Mouse (Mus musculus): ENCODE results near the gene Timmdc1.

Gene Timmdc1

DNA sequence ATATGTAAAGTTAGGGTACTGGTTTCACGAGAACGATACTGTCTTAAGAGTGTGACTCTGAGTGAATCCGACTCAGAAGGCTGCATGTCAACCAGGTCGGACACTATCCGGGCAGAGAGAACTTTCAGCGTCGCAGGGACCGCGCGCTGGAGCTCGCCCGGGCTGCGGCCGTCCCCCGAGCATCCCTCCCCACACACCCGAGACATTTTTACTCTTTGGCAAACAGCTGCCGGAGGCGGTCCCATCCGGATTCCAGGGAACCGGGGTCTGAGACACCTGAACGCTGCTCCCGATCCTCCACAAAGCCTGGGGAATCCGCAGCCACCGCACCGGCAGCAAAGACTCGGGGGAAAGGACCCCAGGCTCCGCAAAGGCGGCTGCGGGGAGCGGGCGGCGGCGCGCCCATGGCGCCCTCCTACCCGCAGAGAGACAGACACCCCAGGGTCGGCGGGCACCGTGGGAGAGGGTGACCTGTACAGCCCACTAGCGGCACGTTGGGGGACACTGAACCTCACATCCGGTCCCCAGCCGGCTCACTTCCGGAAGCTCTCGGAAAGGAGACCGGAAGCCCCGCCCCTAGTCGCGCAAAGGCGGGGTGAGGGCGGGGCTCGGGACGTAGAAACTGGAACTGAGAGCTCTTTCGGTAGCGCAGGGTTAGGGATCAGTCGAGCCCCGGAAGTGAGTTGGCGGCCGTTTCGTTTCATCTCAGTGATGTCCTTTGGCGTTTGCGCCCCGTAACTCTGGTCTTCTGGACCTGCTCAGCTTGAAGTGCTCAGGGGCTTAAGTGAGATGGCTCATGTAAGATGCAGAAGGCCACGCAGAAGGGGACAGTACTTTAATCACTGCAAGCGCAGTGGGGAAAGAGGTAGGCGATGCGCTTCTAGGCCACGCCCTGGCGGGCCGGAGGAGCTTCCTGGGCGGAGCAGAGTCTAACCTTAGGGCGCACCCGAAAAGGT is at the start of gene Timmdc1:
TSS of gene Timmdc1 (minus strand) at position 535 of the 956 bp plus-strand sequence.
- peak; percentile 97 for DNase-seq

DNA sequence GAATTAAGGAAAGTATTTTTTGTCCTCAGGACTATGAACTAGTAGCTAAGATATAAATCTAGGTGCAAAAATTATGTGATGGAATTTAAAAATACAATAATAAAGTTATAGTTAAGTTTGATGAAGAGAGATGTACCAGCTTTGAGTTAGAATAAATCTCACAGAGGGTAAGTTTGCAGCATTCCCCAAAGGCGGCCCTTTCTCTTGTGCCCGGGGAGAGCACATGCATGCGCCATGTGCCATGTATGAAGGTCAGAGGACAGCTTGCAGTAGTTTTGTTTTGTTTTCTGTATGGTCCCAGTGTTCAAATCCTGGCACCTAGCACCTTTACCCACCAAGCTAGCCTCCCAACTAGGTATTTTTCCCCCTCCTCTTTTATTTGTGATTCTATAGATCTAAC is 49.0 kb upstream of the Timmdc1 start:
- DNase-seq: no peak

DNA sequence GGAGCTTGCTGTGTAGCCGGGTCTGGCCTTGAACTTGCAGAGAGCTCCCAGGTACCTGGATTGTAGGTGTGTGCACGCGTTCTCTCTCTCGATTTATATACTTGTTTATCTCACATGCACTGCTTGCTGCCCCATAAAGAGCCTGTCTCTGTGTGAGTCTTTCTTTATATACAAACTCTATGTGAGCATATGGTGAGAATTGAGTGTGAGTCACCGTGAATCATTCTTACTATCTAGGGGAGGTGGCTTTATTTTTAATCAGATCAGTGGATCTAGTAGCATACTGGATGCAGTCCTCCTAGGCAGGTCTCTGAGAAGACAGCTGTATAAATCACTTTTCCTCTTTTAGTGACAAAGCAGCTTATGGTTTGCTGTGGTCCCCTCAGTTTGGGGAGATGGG is 45.7 kb upstream of the Timmdc1 start:
- no peak for DNase-seq

DNA sequence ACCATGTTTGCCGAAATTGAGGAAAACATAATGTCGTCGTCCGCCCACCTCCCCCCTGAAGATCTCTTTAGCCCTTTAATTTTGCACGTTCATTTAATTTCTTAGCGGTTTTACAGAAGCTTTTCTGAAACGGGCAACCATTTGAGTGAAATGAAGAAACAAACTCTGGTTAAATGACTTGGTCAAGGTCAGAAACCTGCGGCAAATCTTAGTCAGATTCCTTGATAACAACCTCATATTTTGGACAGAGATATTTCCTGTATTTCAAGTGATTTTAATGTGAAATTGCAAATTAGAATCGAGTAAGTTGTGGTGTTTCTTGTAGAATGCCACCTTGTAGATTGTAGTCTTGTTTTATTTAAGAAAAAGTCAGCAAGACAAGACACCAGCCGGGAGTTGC is 41.1 kb upstream of the Timmdc1 start:
- DNase-seq: no peak

DNA sequence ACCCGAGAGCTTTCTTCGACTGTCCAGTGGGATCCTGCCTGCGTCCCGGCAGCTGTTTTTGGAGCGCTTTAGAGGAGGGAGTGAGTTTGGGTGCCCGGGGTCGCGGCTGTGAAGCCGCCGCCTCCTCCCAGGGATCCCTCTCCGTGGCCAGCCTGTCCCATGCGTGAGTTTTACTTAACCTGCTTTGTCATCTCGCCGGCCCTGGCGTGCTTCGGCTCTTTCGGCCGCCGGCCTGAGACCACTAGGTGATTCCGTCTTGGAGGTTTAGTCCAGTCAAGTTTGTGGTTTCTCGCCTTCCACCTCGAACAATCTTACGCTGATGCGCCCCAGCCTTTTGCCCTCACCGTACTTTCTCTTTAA is 40.5 kb upstream of the Timmdc1 start:
- DNase-seq: no peak

DNA sequence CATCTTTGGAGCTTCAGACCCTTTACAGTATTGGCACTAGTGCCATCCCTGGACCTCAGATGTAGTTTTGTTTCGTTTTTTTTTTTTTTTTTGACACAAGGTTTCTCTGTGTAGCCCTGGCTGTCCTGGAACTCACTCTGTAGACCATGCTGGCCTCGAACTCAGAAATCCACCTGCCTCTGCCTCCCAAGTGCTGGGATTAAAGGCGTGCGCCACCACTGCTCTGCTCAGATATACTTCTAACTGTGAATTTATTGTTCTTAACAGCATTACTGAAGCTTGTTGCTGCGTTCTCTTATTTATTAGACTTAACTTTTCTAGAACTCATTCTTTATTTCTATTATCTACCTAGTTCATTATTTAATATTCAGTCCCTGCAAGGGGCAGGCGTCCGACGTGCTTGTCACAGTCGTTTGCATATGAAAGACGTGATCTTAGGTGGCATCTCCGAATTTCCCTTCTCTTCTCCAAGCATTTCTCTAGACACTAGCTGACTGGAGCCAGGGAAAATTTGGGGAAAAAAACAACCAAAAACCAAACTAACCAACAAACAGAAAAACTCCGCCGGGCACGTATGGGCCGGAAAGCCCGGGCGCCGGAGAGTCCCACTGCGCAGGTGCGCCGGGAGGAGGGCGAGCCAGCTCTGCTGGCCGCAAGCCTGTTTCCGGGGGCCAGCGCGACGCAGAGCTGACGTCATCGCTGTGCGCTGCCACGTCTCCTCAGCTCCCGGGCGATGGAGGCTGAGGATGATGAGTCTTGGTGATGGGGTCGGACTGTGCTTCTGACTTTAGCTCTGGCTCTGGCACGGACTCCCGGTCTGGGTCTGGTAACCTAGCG is 39.9 kb upstream of the Timmdc1 start:
- DNase-seq: peak; percentile 93

DNA sequence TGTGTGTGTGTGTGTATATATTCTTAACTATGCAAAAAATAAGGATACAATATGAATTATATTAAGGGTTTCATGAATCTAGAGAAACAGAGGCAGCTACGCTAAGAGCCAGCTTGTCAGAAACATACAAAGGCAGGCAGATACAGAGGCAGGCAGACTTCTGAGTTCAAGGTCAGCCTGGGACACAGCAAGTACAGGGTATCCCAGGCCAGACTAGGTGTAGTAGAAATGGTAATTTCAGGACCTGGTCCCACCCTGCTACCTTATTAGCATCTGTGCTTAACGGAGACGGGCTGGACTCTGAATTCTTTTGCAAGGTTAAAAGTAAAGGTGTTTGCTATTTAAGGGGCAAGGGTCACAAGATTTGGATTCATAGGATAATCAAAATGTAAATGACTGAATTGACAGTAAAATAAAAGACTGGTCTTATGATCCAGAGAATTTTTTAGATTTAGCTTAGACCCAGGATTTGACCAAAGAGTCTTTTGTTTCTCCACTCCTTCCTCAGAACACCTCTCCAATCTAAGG is 35.8 kb upstream of the Timmdc1 start, which contains the start of gene Tmem39a:
TSS of gene Tmem39a (plus strand) at position 478 of the 528 bp plus-strand sequence.
- no peak for DNase-seq

DNA sequence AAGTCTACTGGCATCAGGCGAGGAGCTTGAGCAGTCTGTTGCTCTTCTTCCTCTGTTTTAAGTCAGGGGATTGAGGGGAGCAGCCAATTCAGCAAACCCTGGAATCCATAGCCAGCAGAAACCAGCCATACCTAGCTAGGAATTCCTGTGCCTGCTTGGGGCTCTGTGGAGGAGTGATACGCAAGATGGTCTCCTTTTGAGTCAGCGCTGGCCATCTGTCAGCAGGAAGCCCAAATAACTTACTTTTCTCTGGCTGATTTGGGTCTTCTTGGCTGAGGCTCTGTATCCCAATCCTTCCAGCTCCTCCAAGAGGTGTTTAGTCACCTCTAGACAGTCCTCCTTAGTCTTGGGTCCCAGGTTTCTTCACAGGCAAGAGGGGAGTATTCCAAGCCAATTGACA is 33.5 kb upstream of the Timmdc1 start:
- DNase-seq: no peak

DNA sequence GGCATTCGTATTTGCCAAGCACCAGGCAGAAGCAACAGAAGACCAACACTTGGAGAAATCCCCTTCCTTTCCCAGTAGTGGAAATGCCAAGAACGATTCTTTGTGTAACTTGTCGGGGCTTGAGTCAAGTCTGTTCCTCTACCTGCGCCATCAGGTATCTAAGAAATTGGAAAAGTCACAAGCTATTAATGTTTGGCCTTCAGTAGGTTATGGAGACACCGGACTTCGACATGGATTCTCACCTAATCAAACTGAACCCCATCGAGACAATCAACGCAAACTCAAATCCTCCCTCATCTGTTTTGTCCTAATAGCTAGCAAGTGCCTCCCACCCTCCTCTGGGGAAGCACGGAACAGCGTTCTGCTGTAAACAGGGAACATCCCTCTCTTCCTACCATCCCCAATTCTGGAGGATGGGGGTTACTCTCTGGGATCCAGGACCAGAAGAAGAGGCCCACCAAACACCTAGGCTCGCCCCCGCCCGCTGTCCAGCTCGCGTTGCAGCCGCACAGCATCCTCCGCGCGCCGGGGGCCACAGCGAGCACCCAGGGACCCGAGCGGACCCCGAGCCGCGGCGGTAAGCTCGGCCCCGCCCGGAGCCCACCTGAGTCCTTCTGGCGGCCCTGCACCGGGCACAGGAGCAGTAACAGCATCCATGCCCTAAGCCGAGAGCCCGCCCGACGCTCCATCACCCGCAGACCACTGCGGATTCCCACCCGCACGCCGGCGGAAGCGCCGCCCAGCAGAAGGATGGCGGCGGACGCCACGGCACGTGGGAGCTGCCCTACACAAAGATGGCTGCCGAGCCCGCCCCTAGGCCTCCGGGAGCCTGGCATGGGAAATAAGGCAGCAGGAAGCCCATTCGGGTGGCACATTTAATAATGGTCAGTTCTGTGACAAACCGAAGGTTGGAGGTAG is 27.3 kb upstream of the Timmdc1 start, which contains the start of gene Poglut1:
TSS of gene Poglut1 (minus strand) at position 780 of the 918 bp plus-strand sequence.
- DNase-seq: peak; percentile 83

DNA sequence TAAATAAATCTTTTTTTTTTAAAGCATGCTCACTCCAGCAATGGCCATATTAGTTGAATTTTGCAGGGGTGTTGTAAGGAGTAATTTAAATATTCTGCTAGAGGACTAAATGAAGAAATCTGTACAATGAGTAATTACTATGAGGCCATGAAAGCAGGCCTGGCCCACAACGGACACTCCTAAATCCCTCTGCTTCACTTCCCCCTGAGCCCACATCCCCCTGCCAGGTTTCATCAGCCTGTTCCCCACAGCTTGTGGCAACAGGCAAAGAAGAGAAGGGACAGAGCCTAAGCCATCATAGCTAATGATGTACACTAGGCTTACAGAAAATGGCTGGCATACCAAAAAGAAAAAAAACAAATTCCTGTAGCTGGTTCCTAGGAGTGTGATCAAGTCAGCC is 25.5 kb upstream of the Timmdc1 start:
- DNase-seq: no peak

DNA sequence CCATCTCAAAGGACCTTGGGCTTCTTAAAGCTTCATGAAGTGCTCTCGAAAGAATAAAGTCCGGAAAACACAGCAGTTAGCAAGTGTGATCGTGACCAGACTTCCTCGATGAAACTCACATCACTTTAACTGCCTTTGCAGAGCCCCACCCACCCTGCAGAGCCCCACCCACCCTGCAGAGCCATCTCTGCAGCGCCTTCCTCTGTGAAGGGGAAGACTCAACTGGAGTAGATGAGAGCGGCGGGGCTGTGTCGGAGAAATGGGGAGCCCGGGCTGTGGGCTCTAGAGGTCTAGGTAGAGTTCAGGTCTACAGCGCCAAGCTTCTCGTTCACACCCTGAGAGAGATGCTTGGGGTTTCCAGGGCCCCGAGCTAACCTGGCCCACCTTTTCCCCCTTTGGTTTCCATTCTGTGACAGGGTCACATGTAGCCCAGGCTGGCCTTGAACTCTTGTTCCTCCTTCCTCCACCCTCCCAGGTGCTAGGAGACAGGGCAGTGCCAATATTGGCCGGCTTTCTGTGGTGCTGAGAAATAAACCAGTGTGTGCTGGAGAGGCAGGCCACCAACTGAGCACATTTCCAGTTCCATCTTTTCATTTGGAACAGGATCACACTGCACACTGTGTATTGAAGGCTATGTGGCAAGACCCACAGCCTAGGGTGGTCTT is 16.4 kb upstream of the Timmdc1 start:
- no peak for DNase-seq

DNA sequence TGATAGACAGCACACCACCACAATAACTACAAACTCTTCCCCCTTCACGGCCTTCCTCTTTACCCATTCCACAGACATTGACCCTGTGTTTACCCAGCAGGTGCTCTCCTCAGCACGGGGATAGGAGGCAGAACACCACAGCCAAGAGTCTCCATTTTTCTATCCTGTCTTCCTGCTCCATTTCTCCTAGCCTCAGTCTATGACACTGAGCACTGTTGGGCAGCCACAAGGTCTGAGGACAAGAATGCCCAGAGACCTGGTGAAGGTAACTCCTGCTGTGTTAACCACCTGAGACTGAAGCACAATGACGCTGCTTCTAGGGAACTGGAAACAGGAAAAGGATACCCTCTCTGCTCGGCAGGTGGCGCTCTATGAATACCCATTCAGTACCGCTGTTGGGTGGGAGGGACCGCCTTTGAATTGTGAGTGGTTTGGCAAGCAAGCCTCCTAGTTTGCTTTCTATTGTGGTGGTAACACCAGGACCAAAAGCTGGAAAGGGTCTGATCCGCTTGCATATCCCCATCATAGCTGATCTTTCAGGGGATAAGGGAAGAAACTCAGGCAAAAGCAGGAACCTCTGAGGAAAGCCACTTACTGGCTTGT is 14.2 kb upstream of the Timmdc1 start:
- peak; percentile 72 for DNase-seq

DNA sequence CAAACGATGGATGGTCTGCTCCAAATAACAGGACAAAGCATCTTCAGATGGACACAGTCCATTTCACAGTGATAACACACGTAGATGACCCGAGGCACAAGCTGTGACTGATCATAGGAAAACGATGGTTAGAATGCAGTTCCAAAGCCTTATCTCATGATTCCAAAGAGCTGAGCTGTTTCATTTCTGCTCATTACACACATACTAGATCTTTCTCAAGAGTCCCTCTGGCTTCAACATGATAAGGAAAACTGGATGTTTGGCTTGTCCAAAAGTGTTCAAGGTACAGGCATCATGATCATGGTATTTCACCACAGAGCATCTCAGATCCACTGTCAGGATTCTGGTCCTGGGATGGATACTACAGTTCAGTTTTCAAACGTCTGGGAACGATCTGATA is 3.8 kb upstream of the Timmdc1 start:
- DNase-seq: no peak

DNA sequence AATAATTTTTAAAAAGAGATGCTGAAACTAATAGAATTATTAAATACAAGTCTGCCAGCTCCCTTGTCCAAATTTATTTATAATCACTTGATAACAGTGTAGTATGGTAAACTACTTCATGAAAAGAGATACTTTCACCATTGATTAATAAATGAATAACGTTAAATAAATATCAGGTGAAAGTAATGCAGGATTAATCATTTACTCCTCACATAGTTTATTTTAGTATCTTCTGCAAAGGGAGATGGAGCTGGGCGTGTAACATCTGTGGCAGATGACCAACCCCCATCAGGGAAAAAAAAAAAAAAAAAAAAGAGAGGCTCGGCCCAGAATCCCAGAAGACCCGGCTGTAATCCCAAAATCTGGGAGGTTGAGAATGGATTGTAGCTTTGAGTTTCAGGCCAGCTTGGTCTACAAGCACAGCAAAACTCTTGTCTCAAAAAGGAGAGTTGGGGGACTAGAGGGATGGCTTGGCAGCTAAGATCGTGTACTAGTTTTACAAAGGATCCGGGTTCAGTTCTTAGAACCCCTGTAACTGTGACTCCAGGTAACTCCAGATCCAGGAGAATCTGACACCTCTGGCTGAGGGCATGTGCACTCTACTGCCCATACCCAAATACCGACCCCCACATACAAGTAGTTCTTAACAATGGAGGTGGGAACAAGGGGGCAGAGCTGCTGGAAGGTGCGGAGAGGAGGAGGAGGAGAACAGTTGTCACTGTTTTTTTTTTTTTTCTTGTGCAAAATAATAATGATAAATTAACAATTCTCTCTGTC is 1.1 kb downstream of the Timmdc1 start:
- DNase-seq: peak; percentile 25

DNA sequence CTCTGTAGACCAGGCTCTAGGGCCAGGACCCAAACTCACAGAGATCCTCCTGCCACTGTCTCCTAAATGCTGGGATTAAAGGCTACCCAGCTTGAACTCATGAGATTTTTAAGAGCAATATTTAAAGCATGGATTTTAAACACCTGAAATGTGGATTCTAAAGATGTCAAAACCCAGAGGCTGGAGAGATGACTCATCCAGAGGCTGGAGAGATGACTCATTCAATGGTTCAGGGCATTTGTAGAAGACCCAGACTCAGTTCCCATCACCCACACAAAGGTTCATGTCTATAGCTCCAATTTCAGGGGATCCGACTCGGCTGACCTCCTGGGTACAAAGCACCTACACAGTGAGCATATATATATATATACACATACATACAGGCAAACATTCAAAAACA is 3.3 kb downstream of the Timmdc1 start:
- DNase-seq: no peak

DNA sequence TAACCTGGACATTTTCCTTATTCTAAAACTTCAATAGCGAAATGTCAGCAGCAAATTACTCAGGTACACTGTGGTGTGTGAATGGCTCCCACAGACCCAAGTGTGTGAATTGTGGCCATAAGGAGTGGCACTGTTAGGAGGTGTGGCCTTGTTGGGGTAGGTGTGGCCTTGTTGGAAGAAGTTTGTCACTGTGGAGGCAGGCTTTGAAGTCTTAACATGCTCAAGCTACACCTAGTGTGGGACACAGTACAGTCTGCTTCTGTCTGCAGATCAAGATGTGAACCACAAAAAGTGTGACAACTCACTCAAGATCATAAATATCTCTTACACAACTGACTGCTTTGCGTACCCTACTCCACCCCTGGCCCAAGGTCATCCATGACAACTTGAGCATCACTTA is 11.6 kb downstream of the Timmdc1 start:
- DNase-seq: no peak

DNA sequence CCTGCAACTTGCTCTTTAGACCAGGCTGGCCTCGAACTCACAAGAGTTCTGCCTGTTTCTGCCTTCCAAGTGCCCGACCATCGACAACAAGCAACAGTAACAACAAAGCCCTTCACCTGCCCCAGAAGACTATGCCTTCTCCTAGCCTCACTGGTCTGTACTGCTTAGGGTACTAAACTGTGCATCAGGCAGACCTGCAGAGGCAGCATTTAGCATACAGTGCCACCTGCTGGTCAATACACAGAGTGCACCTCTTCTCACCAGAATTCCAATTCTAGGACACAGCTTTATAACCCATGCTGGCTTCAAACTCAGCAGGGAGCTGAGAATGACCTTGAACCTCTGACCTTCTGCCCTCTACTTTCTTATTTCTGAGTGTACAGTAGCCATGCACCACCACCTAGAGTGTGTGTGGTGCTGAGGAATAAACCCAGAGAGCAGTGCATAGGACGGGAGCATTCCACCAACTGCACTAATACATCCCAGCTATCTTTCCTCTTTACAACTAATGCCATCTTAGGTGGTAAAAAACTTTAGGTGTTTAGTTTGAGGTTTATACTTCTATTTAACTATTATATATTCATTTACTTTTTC is 16.3 kb downstream of the Timmdc1 start:
- peak; percentile 80 for DNase-seq

DNA sequence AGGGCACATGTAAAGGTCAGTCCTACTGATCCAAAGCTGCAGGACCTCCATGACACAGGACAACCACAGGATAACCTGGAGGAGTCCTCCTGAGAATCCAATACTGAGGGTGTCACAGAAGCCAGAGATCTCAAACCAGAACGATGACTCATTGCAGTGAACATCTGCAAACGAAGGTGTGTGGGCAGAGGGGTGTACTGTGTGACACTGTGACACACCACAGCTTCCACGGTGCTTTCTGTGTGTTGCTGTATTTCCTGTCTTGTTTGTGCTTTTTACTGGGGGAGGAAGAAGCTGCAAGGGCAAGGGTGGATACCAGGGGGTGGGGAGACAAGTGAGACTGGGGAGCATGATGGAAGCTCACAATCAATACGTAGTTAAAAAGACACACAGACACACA is 18.9 kb downstream of the Timmdc1 start:
- no peak for DNase-seq

DNA sequence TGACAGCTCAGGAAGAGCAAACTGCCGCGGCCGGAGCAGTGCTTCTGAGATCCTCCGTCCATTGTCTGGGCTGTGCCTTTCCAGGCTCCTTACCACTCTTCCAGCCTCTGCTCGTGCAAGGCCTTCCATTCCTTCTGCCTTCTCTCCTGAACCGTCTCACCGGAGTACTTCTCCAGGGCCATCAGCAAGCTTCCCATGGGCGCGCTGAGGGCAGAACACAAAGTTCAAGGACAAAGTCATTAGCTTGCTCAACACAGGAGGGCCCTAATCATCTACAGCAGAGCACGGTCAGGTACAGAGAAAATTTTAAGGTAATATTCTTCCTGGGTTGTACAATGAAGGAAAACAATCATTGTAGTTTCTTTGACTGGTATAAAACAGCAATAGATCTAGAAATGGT is 20.0 kb downstream of the Timmdc1 start:
- no peak for DNase-seq

DNA sequence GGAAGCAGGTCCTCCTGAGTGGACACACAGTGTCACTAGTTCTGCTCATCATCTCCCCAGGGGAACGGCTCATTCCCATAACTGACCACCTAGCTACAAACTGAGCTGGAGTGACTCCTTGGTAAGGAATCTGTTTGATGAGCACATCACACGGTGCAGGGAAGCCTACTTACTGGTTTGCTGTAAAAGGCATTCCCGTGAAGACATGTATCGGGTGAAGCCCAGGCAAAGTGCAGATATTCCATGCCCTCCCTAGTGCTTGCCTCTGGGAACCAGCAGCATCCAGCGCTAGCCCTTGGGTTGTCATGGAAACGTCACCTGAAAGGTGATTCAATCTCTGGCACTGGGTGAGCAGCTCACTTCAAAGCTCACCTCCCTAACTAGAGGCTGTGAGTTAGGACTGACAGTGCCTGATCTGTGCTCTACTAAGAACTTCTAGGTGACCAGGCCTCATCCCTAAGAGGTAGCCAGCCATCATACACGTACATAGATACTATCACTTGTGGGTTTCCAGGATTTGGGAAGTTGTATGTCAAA is 25.8 kb downstream of the Timmdc1 start:
- no peak for DNase-seq
